Mouse (Mus musculus): Measurements from ENCODE around the gene Pdrg1. TPM values are rescaled to one million over a fixed set of nuclear protein-coding genes. Genes with fewer than 3 reads are reported as not detected.

The Pdrg1 gene
- polyA plus RNA-seq, 1 experiment from 2014 or later = 274 TPM

DNA sequence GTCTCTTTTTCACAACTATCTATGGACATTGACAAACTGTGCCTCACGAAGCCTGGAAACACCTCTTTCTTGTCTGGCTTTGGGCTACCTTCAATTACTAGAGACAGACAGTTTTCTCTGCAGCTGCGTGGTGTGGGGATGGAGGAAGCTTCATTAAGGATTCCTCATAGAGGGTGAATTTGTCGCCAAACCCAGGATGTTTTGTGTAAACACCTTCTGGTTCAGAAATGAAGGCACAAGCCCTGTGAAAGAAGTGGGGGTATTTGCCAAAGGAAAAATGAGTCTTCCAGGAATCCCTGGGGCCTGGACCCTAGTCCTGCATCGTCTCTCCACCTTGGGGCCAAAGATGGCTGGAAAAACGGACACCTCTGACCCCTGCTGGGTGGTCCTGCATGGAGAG lies 1.6 kb upstream of the Pdrg1 start:
- Histone ChIP-seq H3K9me3 (ENCODE audit: control insufficient read depth, low read length) (no peaks in the 10 kb centered on the region), H3K4me1 (ENCODE audit: control insufficient read depth, insufficient read depth, low read depth, low read length) (peaks cover 13% of the 10 kb centered on the region), H3K36me3 (ENCODE audit: control insufficient read depth, insufficient read depth, low read length) (peaks cover 3% of the 10 kb centered on the region), H3K4me3 (ENCODE audit: low read length) (no peak overlapping the region), H3K27me3 (replicated peaks; ENCODE audit: control insufficient read depth, insufficient read depth, low read length) (no peaks in the 10 kb centered on the region), H3K27ac (ENCODE audit: low read depth, low read length) (no peak overlapping the region), H3K9ac (ENCODE audit: low read depth, low read length) (no peak overlapping the region), H3K4me2 (ENCODE audit: low read length) (no peak overlapping the region)
- WGBS = 49% methylated on average over 5 of the region's 5 CpGs
- ATAC-seq = no peak

DNA sequence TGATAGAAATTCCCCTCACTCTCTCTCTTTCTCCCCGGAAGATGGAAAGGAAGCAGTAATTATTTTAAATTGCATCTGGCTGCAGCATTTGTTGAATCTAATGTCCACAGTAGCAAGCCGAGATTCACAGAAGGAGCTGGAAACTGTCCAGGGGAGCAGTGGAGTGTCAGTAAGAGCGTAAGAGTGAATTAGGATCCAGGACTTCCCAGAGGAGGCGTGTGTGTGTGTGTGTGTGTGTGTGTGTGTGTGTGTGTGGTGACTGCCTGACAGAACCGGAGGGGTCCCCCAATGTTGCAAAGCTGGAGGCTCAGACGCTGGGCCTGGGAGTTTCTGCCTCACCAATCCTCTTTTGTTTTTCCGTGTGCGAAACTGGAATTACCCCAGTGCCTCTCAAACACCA lies 577 bp upstream of the Pdrg1 start:
- H3K4me3 ChIP-seq (ENCODE audit: low read length) = peak overlapping the region; percentile 91
- ATAC-seq = 0 out of 2 replicates have a peak, but pooled peaks have one; percentile 21
- H3K4me1 ChIP-seq (ENCODE audit: control insufficient read depth, insufficient read depth, low read depth, low read length) = peaks cover 13% of the 10 kb centered on the region
- no peaks in the 10 kb centered on the region for H3K9me3 ChIP-seq (ENCODE audit: control insufficient read depth, low read length)
- H3K9ac ChIP-seq (ENCODE audit: low read depth, low read length) = peak overlapping the region; percentile 46
- peak overlapping the region; percentile 35; the same call in 1 of the 2 replicates for H3K27ac ChIP-seq (ENCODE audit: low read depth, low read length)
- peak overlapping the region; percentile 49 for H3K4me2 ChIP-seq (ENCODE audit: low read length)
- H3K36me3 ChIP-seq (ENCODE audit: control insufficient read depth, insufficient read depth, low read length) = peaks cover 13% of the 10 kb centered on the region
- WGBS = 23% methylated on average over 8 of the region's 8 CpGs
- no peaks in the 10 kb centered on the region for H3K27me3 ChIP-seq (replicated peaks; ENCODE audit: control insufficient read depth, insufficient read depth, low read length)

DNA sequence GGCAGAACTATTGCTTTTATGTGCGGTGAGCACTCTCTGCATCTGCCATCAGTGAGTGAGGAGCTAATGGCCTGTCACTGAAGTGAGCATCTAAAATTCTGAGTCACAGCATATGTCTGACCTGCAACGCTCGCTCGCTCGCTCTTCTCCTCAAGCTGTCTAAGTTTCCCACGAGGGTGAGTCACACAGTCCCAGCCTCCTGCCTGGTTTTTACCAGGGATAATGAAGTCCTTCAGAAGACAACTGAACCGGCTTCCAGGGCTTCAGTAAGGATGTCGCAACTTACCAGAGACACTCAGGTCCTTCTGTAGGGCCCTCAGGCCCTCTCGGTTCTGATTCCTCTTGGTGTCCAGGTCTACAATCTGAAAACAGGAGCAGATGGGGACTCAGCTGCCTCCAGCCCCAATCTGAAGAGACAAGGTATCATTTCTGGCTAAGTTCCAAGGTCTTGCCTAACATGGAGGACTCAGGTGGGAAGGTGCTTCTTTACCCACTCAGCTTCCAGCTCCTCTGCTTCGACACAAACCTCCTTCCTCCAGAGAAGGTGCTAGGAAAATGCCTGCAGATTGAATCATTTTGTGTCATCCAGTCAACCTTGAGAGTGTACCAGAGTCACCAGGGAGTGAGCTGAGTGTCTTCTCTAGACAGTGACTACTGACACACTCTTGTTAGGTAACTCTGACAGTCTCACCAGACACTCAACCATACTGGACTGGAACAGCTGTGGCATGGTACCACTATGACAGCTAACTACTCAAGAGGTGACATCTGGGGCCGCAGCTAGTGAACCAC lies 1.3 kb downstream of the Pdrg1 start:
- no peaks in the 10 kb centered on the region for H3K9me3 ChIP-seq (ENCODE audit: control insufficient read depth, low read length)
- 91% methylated on average over 11 of the region's 11 CpGs for WGBS
- peak overlapping the region; percentile 88 for H3K4me2 ChIP-seq (ENCODE audit: low read length)
- H3K27me3 ChIP-seq (replicated peaks; ENCODE audit: control insufficient read depth, insufficient read depth, low read length) = no peaks in the 10 kb centered on the region
- ATAC-seq = no peak
- H3K36me3 ChIP-seq (ENCODE audit: control insufficient read depth, insufficient read depth, low read length) = peaks cover 27% of the 10 kb centered on the region
- H3K9ac ChIP-seq (ENCODE audit: low read depth, low read length) = peak overlapping the region; percentile 88
- peak overlapping the region; percentile 91 for H3K4me3 ChIP-seq (ENCODE audit: low read length)
- H3K4me1 ChIP-seq (ENCODE audit: control insufficient read depth, insufficient read depth, low read depth, low read length) = peaks cover 13% of the 10 kb centered on the region
- H3K27ac ChIP-seq (ENCODE audit: low read depth, low read length) = no peak overlapping the region

DNA sequence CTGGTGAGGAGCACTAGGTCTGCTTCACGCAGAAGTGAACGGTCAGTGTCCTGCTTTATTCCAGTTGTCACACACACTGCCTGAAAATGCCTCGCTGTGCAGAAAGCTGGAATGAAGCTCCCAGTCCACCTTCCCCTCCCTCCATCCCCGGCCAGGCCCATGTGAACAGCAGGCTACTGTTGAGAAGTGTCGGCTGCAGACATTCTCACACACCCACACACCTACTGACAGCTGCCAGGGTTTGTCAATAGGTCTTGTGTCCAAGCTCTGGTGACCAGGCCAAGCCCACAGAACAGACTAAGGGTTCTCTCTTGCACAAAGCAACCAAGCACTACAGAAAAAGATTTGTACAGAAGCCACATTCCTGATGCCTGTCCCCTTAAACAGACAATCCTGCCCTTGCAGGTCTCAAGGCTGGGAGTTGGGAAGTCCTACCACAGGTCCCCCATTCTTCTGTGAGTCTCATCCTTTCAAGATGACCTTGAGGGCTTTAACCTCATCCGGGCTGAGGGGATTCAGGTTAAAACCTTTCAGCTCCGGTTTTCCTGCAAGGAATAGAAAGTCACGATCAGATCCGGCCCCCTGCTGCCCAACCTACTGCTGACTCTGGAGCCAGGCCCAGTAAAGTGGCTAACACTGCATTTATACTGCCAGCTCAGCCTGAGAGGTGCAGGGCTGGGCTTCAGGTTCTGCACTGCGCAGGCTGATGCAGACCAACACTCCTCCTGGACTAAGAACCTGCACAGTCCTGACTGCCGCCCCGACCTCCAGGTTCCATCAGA lies 5.8 kb downstream of the Pdrg1 start:
- H3K9me3 ChIP-seq (ENCODE audit: control insufficient read depth, low read length) = no peaks in the 10 kb centered on the region
- H3K9ac ChIP-seq (ENCODE audit: low read depth, low read length) = no peak overlapping the region
- peaks cover 45% of the 10 kb centered on the region for H3K36me3 ChIP-seq (ENCODE audit: control insufficient read depth, insufficient read depth, low read length)
- no peak overlapping the region for H3K27ac ChIP-seq (ENCODE audit: low read depth, low read length)
- no peak for ATAC-seq
- H3K4me2 ChIP-seq (ENCODE audit: low read length) = no peak overlapping the region
- no peaks in the 10 kb centered on the region for H3K27me3 ChIP-seq (replicated peaks; ENCODE audit: control insufficient read depth, insufficient read depth, low read length)
- 82% methylated on average over 12 of the region's 12 CpGs for WGBS
- peaks cover 6% of the 10 kb centered on the region for H3K4me1 ChIP-seq (ENCODE audit: control insufficient read depth, insufficient read depth, low read depth, low read length)
- H3K4me3 ChIP-seq (ENCODE audit: low read length) = no peak overlapping the region

DNA sequence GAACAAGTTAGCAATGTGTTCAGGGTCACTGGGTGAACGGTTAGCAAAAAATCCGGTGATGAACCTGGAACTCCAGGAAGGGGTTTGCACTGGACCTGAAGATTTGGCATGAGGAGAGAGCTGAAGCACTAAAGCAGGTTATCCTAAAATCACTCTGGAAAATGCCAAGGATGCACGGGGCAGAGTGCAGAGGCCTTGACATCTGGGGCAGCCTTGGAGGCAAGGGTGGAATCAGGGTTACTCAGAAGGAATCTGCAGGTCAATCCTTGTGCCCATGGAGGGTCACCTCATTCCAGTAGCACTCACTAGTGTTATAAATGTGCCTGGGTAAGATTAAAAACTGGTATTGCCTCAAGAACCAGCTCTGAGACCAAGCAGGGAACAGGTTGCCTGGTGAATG lies 9.2 kb downstream of the Pdrg1 start:
- peaks cover 34% of the 10 kb centered on the region for H3K36me3 ChIP-seq (ENCODE audit: control insufficient read depth, insufficient read depth, low read length)
- 88% methylated on average over 3 of the region's 3 CpGs for WGBS

DNA sequence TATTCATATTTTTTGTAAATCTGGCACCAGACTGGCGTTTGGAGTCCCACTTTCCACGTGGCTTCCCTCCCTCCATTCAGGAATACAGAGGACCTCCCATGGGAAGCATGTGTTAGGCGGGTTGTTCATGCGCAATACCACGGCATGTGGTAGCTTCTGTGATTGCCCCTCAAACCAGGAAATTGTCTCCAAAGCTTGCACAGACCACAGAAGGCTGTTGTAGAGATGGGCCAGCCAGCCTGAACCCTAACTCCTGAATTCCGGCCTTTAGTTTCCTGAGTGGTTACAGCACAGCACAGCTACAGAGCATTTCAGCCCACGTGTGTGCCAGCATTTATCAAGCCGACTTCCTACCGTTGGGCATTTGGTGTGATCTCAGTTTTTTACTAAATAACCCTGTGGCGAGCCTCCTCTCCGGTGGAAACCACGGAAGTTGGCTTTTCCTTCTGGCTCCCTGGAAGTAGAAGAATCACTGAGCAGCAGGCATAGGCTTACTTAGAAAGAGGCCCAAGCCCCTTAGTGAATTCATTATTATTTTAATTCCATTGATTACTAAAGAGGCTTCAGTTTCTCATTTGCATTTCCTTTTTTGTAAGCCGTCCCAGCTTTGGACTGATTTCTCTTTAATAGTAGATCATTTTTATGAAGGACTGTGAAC lies 11.4 kb downstream of the Pdrg1 start:
- Histone ChIP-seq H3K4me1 (ENCODE audit: control insufficient read depth, insufficient read depth, low read depth, low read length) (no peaks in the 10 kb centered on the region), H3K9ac (ENCODE audit: low read depth, low read length) (no peak overlapping the region), H3K4me2 (ENCODE audit: low read length) (no peak overlapping the region), H3K27ac (ENCODE audit: low read depth, low read length) (no peak overlapping the region), H3K36me3 (ENCODE audit: control insufficient read depth, insufficient read depth, low read length) (peaks cover 17% of the 10 kb centered on the region), H3K9me3 (ENCODE audit: control insufficient read depth, low read length) (no peaks in the 10 kb centered on the region), H3K27me3 (replicated peaks; ENCODE audit: control insufficient read depth, insufficient read depth, low read length) (no peaks in the 10 kb centered on the region), H3K4me3 (ENCODE audit: low read length) (no peak overlapping the region)
- WGBS = 35% methylated on average over 13 of the region's 13 CpGs
- ATAC-seq = no peak

More for the DNA sequence above, 9.2 kb downstream of the Pdrg1 start:
- no peaks in the 10 kb centered on the region for H3K27me3 ChIP-seq (replicated peaks; ENCODE audit: control insufficient read depth, insufficient read depth, low read length)
- no peaks in the 10 kb centered on the region for H3K9me3 ChIP-seq (ENCODE audit: control insufficient read depth, low read length)
- H3K4me3 ChIP-seq (ENCODE audit: low read length) = no peak overlapping the region
- H3K27ac ChIP-seq (ENCODE audit: low read depth, low read length) = no peak overlapping the region
- H3K9ac ChIP-seq (ENCODE audit: low read depth, low read length) = no peak overlapping the region
- no peak for ATAC-seq
- H3K4me1 ChIP-seq (ENCODE audit: control insufficient read depth, insufficient read depth, low read depth, low read length) = no peaks in the 10 kb centered on the region
- H3K4me2 ChIP-seq (ENCODE audit: low read length) = no peak overlapping the region

DNA sequence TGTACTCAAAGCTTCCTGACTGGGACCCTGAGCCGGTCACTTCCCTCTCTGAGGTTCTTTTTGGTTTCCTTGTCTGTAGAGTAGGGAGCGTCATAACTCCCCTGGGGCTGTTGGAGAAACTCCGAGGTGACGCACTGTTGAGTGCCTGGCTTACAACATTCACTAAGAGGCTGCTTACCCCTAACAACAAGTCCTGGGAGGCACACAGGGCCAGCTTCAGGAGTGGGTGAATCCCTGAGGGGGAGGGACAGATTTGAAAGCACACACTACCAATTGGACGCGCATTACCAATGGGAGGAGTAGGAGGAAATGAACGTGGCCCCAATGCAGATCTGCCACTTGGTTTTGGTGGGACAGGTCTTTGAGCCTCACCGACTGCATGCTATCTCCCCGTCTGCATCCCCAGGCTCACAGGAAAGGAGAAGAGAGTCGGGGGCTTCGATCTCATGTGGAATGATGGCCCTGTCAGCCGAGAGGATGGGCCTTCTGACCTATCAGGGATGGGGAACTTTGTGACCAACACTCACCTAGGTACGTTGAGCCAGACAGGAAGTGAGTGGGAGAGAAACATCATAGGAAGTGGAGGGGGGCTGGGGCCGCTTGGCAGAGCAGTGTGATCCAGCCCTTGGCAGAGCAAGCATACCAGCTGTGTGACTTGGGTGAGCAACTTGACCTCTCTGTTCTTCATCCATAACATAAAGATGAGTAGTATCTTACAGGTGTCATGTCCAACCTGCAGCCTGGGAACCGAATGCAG lies 12.6 kb downstream of the Pdrg1 start:
- Histone ChIP-seq H3K4me2 (ENCODE audit: low read length) (no peak overlapping the region), H3K9ac (ENCODE audit: low read depth, low read length) (no peak overlapping the region), H3K36me3 (ENCODE audit: control insufficient read depth, insufficient read depth, low read length) (peaks cover 12% of the 10 kb centered on the region), H3K27ac (ENCODE audit: low read depth, low read length) (no peak overlapping the region), H3K4me1 (ENCODE audit: control insufficient read depth, insufficient read depth, low read depth, low read length) (no peaks in the 10 kb centered on the region), H3K27me3 (replicated peaks; ENCODE audit: control insufficient read depth, insufficient read depth, low read length) (no peaks in the 10 kb centered on the region), H3K4me3 (ENCODE audit: low read length) (no peak overlapping the region), H3K9me3 (ENCODE audit: control insufficient read depth, low read length) (no peaks in the 10 kb centered on the region)
- no peak for ATAC-seq
- 89% methylated on average over 15 of the region's 15 CpGs for WGBS

DNA sequence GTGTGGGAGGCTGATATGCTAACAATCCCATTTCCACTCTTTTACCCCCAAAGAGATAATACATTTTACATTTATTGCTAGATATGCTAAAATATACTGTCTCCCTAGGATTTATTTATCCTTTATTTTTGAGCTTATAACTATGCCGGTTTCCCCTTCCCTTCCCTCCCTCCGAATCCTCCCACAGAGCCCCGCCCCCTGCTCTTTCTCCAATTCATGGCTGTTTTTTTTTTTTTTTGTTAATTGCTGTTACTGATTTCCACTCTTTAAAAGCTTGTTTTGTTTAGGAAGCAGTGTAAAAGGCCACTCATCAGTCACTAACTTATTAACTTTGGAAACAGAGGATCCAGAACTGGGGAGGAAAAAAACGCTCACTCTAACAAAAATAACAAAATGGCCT lies 18.2 kb downstream of the Pdrg1 start:
- Histone ChIP-seq H3K27me3 (replicated peaks; ENCODE audit: control insufficient read depth, insufficient read depth, low read length) (no peaks in the 10 kb centered on the region), H3K4me1 (ENCODE audit: control insufficient read depth, insufficient read depth, low read depth, low read length) (no peaks in the 10 kb centered on the region), H3K9me3 (ENCODE audit: control insufficient read depth, low read length) (no peaks in the 10 kb centered on the region), H3K27ac (ENCODE audit: low read depth, low read length) (no peak overlapping the region), H3K9ac (ENCODE audit: low read depth, low read length) (no peak overlapping the region), H3K4me2 (ENCODE audit: low read length) (no peak overlapping the region), H3K36me3 (ENCODE audit: control insufficient read depth, insufficient read depth, low read length) (no peaks in the 10 kb centered on the region), H3K4me3 (ENCODE audit: low read length) (no peak overlapping the region)
- no peak for ATAC-seq
- WGBS = 65% methylated on average over 4 of the region's 4 CpGs

All from hindbrain, embryonic 16.5 days (tissue).